Mouse (Mus musculus) inflammation-experienced regulatory T-cells, adult 6 months (primary cell): ENCODE data around the gene Txndc17. TPM values are rescaled to one million over a fixed set of nuclear protein-coding genes. Genes with fewer than 3 reads are reported as not detected.
"Not testable (repeated sequence)": the region's sequence is repeated elsewhere in the genome, so short reads cannot be mapped to it uniquely, and the experiment has no call there.

Experiments used
- ATAC-seq: one replicate; pipeline ENCODE4 v1.8.0; 2017
- polyA plus RNA-seq, 3 experiments: library from polyadenylated mRNA; unstranded; fragments of 100-300 nt; shearing (Covaris generic); gene quantifications; one replicate each; pipeline ENCODE4 v1.2.1; 2017

Gene Txndc17
- 100 to 1,000 TPM; 106 to 179 (median 111) TPM for polyA plus RNA-seq

DNA sequence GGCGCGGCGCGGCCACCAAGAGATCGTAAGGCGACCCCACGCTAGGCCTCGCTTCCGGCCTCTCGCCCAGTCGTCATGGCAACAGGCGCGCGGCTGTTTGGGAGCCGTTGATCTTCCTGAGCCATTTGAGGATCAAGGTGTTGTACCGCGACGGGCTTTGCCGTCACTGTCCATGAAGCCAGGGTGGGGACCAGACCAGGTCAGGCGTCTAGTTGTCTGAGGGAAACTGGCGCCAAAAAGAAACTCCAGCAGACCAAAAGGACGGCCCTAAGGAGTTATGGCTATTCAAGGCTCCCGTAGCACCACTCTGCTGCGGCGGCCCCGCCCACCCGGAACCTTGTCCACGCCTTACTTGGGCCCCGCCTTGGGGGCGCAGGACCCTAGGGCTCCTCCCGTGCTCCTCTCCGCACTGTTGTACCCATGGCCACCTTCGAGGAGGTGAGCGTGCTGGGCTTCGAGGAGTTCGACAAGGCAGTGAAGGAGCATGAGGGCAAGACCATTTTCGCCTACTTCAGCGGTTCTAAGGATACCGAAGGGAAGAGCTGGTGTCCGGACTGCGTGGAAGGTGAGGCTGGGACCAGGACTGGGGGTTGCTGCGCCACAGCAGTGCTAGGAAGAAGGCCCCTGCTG lies at the start of gene Txndc17, which contains the start of gene 4933427D14Rik:
Gene Txndc17 (plus strand): TSS at position 344 of the 630 bp plus-strand sequence.
Gene 4933427D14Rik (minus strand): TSS at position 256 of the 630 bp plus-strand sequence.
- peak; percentile 91 for ATAC-seq

- ATAC-seq = no peak
Measured at GRCm38 (mm10) chr11:72163198-72163597, 44.1 kb upstream of the Txndc17 start.

DNA sequence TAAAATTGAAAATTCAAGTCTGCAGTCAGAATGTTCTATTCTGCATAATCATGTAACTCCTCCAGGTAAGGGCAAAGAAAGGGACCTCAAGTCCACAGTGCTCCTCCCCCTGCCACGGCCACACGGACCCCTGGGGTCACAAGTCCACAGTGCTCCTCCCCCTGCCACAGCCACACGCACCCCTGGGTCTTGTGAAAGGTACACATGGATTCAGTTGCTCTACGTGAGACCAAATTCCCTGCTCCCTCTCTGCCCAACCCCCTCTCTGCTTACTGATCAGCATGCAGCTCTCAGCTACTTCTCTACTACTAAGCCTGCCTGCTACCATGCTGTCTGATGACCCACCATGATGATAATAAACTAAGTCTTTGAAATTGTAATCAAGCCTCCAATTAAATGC lies 37.5 kb upstream of the Txndc17 start:
- no peak for ATAC-seq

GRCm38 (mm10) chr11:72171906-72172305 lies 35.4 kb upstream of the Txndc17 start:
- ATAC-seq = not testable (repeated sequence)

DNA sequence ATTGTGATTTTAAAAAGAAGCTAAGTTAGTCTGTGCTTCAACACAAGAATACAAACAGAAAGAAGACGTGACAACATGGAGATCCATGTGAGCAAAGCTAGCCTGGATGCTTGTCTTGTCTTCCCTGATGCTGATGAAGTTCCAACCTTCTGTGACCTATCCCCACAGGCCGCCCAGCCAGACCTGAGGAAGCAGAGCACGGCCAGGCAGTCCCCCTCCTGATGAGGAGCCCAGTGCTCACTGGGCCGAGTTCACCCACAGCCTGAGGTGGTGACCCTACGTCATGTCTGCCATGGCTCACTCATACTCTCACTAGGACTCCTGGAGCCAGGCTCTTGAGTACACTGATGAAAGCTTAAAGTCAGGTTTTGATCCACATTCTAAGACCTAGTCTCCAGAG lies 33.8 kb upstream of the Txndc17 start:
- ATAC-seq = no peak

- no peak for ATAC-seq
Measured at GRCm38 (mm10) chr11:72174721-72175120, 32.6 kb upstream of the Txndc17 start.

- ATAC-seq = no peak
Measured at GRCm38 (mm10) chr11:72175966-72176365, 31.4 kb upstream of the Txndc17 start.

DNA sequence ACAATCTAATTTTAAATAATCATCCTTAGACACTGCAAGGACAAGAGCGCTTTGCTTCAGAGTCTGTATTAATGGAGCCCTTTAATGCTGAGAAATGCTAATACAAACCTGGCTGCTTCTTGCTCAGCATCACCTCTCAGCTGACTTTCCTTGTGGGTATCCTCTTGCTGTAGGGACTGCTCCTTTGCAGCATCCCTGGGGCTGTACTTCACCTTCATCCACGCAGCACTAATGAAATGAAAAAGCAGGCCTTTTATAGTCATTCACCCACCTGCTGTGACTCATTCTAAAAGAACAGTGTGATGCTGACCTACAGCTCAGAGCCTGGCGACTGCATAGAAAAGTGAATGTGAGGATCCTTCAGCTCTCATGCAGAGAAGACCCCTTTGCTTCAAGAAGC lies 30.8 kb upstream of the Txndc17 start:
- no peak for ATAC-seq

DNA sequence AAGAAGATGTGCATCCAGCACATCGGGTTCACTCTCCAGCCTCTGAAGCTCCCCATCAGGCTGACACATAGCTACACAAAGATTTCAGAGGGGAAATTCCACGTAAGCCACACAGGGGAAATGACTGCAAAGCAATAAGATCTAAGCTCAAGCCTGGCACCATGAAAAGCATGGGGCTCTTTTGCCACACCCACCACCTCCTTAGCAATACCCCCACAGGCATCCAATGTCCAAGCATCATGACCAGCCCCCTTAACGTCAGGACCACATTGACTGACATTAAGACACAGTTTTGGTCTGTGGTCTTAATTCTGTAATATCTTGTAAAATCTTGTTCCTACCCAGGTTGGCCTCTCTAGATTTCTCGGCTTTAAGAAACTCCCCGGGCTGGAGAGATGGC lies 26.8 kb upstream of the Txndc17 start:
- ATAC-seq = no peak

DNA sequence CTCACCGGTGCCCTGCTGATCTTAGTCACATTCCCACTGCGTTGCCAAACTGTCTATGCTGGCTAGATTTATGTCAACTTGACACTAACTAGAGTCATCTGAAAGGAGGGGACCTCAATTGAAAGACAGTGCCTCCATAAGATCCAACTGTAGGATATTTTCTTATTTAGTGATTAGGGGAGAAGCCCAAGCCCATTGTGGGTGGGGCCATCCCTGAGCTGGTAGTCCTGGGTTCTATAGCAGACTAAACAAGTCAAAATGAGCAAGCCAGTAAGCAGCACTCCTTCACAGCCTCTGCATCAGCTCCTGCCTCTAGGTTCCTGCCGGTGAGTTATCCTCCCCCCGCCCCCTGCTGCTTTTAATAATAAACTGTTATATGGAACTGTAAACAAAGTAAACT lies 26.2 kb upstream of the Txndc17 start:
- no peak for ATAC-seq

DNA sequence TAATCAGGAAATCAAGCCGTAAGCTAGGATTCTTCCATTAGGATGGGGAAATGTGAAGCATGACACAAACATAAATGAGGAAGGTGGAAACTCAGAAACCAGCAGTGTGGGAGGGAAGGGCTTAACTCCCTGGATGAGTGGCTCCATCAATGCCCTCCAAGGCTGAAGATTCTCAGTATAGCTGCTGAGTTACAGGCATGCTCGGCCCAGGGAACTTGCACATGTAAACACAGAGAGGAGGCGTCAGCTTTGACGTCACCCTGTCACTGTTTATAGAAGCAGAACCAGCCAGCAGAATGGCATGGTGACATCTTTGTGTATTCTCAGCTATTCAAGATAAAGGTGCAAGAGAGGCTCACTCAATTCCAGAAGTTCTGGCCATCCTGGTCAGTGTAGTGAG lies 23.1 kb upstream of the Txndc17 start:
- no peak for ATAC-seq

DNA sequence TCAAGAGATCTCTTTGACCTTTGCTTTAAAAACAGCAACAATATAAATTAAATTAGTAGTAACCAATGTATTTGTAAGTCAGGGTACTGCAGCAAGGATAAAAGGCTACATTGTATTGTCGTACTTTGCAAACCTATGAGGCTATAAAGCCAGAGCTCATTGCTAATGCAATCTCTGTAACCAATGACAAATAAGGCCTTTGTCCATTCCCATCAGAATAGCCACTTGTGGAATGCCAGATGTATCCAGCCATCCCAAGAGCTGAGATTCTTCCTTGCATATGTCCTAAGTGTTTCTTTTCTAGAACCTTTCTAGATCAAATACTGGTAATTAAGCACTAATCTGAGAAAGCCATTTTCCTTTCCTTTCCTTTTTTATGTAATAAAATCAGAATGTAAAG lies 16.5 kb upstream of the Txndc17 start:
- ATAC-seq = no peak

GRCm38 (mm10) chr11:72194259-72194658 lies 13.1 kb upstream of the Txndc17 start:
- no peak for ATAC-seq

GRCm38 (mm10) chr11:72196506-72196905 lies 10.8 kb upstream of the Txndc17 start:
- peak; percentile 87 for ATAC-seq

GRCm38 (mm10) chr11:72203440-72203839 lies 3.9 kb upstream of the Txndc17 start:
- no peak for ATAC-seq

DNA sequence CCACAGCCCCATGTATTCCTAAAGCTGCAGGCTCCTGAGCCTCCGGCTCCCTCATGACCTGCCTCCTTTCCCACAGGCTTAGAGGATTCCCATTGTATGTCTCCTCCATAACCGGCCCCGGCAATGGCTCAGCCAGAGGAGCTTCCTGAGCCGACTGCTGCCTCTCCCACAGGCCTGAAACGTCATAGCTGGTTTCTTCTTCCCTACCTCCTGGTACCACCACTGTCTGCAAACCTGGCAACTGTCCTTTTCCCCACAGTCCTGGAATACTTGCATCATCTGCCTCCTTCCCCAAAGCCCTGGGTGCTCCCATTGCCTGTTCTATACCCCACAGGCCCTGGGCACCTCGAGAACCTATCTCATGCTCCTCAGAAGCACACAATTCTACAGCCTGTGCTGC lies 2.1 kb upstream of the Txndc17 start:
- no peak for ATAC-seq

DNA sequence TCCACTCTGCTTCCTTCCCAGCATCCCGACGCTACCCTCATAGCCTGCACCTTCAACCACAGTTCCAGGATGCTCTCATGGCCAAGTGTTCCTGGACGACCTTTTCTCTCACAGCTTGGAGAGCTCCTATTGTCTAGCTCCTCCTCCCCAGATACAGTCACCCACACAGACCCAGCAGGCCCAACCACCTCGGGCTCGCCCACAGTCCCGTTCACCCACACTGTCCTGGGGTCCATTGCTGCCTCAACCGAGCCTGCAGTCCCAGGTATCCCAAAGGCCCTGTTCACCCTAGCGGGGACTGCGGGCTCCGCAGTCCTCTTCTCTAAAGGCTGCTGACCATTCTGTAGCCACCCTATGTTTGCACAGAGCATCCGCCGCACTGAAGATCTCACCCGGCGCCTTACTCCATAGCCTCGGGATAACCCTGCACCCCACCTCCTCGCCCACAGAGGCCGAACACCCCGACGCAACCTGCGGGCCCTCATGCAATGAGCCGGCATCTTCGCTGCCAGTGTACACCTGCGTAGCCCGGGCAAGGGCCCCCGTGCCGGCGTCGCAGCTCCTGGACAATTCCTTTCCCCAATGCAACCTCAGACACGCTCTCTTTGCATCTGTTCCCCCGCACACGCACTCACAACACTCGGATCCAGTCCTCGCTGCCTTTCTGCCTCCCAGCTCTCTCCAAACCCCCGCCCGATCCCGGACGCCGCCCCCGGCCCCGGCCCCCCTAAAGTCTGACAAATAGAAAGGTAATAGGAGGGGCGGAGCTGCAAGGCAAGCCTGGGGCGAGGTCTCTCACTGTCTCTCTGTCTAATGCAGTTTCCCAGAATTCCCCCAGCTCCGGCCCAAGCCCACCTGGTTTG lies 775 bp upstream of the Txndc17 start, which contains the start of gene Gm43951:
Gene Gm43951 (minus strand): TSS at position 500 of the 863 bp plus-strand sequence.
- peak; percentile 6 for ATAC-seq

DNA sequence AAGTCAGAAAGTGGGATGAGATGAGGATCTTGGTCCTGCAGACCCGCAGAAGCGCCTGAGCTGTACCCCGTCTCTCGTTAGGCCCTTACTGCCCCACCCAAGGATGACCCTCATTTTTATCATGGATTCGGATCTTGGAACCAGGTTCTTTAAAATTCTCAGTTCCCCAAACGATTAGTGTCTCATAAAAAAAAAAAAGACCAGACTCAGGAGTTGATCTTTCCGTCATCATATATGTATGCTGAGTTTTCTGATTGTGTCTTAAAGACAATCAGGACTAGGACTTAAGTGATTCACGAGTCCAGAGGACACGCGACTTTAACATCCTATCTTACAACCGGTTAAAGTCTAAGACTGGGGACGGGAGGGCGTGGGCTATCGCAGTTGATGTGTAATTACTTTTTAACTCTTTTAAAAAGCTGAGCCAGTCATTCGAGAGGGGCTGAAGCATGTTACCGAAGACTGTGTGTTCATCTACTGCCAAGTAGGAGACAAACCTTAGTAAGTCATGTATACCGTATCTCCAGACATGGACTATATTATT lies 559 bp downstream of the Txndc17 start:
- no peak for ATAC-seq

DNA sequence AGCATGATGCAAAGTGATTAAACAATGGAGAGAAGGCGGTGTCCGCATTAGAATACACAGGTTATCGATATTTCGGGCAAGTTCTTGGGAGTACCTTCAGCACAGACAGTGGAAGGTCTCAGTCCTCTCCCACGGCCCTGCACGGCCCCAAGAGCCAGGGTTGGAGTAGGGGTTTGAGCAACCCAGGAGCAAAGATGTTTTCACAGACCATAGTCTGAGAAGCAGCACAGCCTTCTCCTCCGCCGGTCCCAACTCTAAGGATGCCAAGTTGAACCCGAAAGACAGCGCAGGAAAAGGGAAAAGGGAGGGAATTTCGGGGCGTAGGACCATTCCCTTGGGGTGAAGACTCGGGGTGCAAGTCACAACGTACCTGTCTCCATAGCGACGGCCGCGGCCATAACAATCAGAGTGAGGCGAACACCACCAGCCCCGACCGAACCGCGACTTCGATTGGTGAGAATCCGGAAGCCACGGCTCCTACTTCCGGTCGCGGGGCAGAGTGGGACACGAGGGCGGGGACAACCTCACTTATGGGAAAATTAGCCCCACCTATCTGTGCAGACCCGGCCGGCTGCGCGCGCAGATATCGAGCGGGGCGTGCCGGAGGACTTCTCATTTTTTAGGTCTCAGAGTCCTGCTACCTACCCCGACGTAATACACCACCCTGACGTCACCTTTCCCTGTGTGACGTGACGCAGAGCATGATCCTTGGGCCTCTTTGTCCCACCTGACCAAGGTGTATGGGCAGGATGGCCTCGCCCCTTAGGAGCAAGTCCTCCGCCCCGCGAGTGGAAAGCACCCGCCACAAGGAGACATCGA lies 7.5 kb downstream of the Txndc17 start:
- ATAC-seq = peak; percentile 95

DNA sequence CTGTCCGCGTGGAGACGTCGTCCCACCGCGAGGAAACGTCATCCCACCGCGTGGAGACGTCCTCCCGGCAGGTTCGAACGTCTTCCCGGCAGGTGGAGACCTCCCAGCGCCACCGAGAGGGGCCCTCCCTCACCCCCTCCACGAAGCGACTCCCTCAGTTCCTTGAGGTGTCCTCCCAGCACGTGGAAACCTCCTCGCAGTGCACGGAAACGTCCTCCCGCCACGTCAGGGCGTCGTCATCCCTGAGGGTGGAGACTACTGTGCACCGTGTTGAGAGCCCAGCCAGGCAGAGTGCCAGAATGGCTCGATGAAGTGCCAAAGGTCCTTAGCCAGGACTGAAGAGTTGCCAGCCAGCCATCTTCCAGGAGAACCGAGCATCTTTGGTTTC lies 8.1 kb downstream of the Txndc17 start, which contains the start of gene Med31:
Gene Med31 (minus strand): TSS at position 183 of the 388 bp plus-strand sequence.
- ATAC-seq = peak; percentile 65

- ATAC-seq = no peak
Measured at GRCm38 (mm10) chr11:72217116-72217515, 9.8 kb downstream of the Txndc17 start.

- peak; percentile 81 for ATAC-seq
Measured at GRCm38 (mm10) chr11:72221278-72221677, 13.9 kb downstream of the Txndc17 start.

DNA sequence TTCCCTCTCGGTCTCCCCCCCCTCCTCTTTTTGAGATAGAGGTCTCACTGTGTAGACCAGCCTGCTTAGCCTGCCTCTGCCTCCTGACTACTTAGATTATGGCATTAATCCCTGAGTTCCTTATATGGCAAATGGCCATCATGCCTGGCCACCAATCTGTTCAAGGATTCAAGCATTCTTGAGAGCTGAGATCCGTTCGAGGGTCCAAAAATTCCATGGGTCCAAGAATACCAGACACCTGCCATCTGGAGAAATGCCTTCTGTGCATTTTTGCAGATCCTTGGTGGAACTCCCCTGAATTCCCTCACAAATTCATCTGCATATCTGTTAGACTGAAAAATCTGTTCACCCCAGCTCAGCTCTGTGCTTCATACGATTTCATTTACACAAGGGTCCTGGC lies 16.1 kb downstream of the Txndc17 start:
- ATAC-seq = no peak
